Mouse (Mus musculus) midbrain, embryonic 16.5 days (tissue): ENCODE results near the gene Doc2b. TPM values are rescaled to one million over a fixed set of nuclear protein-coding genes. Genes with fewer than 3 reads are reported as not detected.
A peak's percentile ranks its signal among the peaks of the same experiment; 100 is the strongest.

Source experiments
- ATAC-seq: fragments of 200-750 bp; cut with Nextera tagmentation; 2 replicates; pipeline ENCODE4 v1.8.0; 2017; ENCODE audit warnings: moderate TSS enrichment
- H3K27ac ChIP-seq: fragments of 300-500 bp; sonication (generic); 2 replicates; pipeline ENCODE4 v1.5.1; 2014; ENCODE audit warnings: mild to moderate bottlenecking, low read length, mixed read lengths
- H3K27me3 ChIP-seq: fragments of 300-500 bp; sonication (generic); 2 replicates; pipeline ENCODE4 v1.6.1; 2014; ENCODE audit warnings: low read depth, low read length, mixed read lengths; ENCODE audit not compliant: control insufficient read depth, insufficient read depth
- H3K36me3 ChIP-seq: fragments of 300-500 bp; sonication (generic); 2 replicates; pipeline ENCODE4 v1.6.1; 2014; ENCODE audit warnings: mild to moderate bottlenecking, low read length, moderate library complexity, mixed read lengths; ENCODE audit not compliant: control insufficient read depth, insufficient read depth
- H3K4me1 ChIP-seq: fragments of 300-500 bp; sonication (generic); 2 replicates; pipeline ENCODE4 v1.6.1; 2014; ENCODE audit warnings: mild to moderate bottlenecking, low read length, mixed read lengths; ENCODE audit not compliant: control insufficient read depth, insufficient read depth
- H3K4me2 ChIP-seq: fragments of 300-500 bp; sonication (generic); 2 replicates; pipeline ENCODE4 v1.6.1; 2014; ENCODE audit warnings: mild to moderate bottlenecking, low read length, mixed read lengths
- H3K4me3 ChIP-seq: fragments of 300-500 bp; sonication (generic); 2 replicates; pipeline ENCODE4 v1.5.1; 2014; ENCODE audit warnings: low read depth, mild to moderate bottlenecking, low read length, moderate library complexity, mixed read lengths
- H3K9ac ChIP-seq: fragments of 300-500 bp; sonication (generic); 2 replicates; pipeline ENCODE4 v1.6.1; 2014; ENCODE audit warnings: low read depth, low read length, mixed read lengths
- H3K9me3 ChIP-seq: fragments of 300-500 bp; sonication (generic); replicated peaks from 2 replicates; pipeline ENCODE4 v1.6.1; 2014; ENCODE audit warnings: mild to moderate bottlenecking, low read length, mixed read lengths; ENCODE audit not compliant: control insufficient read depth, poor library complexity, severe bottlenecking
- WGBS: fragments of 180-500 bp; shearing (Covaris S2); extraction: QIAGEN DNeasy Blood & Tissue Kit; methylation state at CpG from one replicate; pipeline ENCODE4 v1.1.7; 2014; 5-methylcytosine and 5-hydroxymethylcytosine counted together
- polyA plus RNA-seq: library from polyadenylated mRNA; unstranded; fragments of >200 nt; fragmentation: Nextera tagmentation; extraction: Ambion mirVana; gene quantifications from 2 replicates; pipeline ENCODE4 v1.2.1, GENCODE M21; 2015

Gene Doc2b
- polyA plus RNA-seq, 1 experiment from 2014 or later = 5.0 TPM

GRCm38 (mm10) chr11:75756687-75757086, 39.2 kb downstream of the Doc2b start:
- H3K9ac ChIP-seq = no peak overlapping the region
- H3K4me3 ChIP-seq = no peak overlapping the region
- H3K27me3 ChIP-seq = no peaks in the 10 kb centered on the region
- peaks cover 27% of the 10 kb centered on the region for H3K36me3 ChIP-seq
- H3K4me2 ChIP-seq = no peak overlapping the region
- H3K9me3 ChIP-seq = no peaks in the 10 kb centered on the region
- peaks cover 2% of the 10 kb centered on the region for H3K4me1 ChIP-seq
- no peak for ATAC-seq
- H3K27ac ChIP-seq = no peak overlapping the region
- 94% methylated on average over 8 of the region's 8 CpGs for WGBS

GRCm38 (mm10) chr11:75751082-75751481, 44.8 kb downstream of the Doc2b start:
- Histone ChIP-seq H3K36me3 (no peaks in the 10 kb centered on the region), H3K9ac (no peak overlapping the region), H3K4me3 (no peak overlapping the region), H3K9me3 (no peaks in the 10 kb centered on the region), H3K27ac (no peak overlapping the region), H3K4me1 (peaks cover 22% of the 10 kb centered on the region), H3K27me3 (no peaks in the 10 kb centered on the region), H3K4me2 (no peak overlapping the region)
- 73% methylated on average over 4 of the region's 4 CpGs for WGBS
- no peak for ATAC-seq

GRCm38 (mm10) chr11:75750537-75750936, 45.3 kb downstream of the Doc2b start:
- ATAC-seq = no peak
- no peaks in the 10 kb centered on the region for H3K27me3 ChIP-seq
- no peaks in the 10 kb centered on the region for H3K36me3 ChIP-seq
- H3K27ac ChIP-seq = no peak overlapping the region
- H3K4me2 ChIP-seq = no peak overlapping the region
- peaks cover 22% of the 10 kb centered on the region for H3K4me1 ChIP-seq
- H3K9me3 ChIP-seq = no peaks in the 10 kb centered on the region
- no peak overlapping the region for H3K4me3 ChIP-seq
- H3K9ac ChIP-seq = no peak overlapping the region
- WGBS = 47% methylated on average over 1 of the region's 1 CpGs

GRCm38 (mm10) chr11:75744761-75745160, 51.1 kb downstream of the Doc2b start:
- no peak for ATAC-seq
- H3K4me1 ChIP-seq = peaks cover 24% of the 10 kb centered on the region
- 100% methylated on average over 3 of the region's 3 CpGs for WGBS

GRCm38 (mm10) chr11:75741615-75742014, 54.2 kb downstream of the Doc2b start:
- no peak for ATAC-seq
- WGBS = 83% methylated on average over 3 of the region's 3 CpGs
- Histone ChIP-seq H3K4me1 (peaks cover 24% of the 10 kb centered on the region), H3K27me3 (no peaks in the 10 kb centered on the region), H3K9me3 (no peaks in the 10 kb centered on the region), H3K36me3 (no peaks in the 10 kb centered on the region), H3K4me2 (no peak overlapping the region), H3K4me3 (no peak overlapping the region), H3K27ac (no peak overlapping the region), H3K9ac (no peak overlapping the region)

More at GRCm38 (mm10) chr11:75744761-75745160, 51.1 kb downstream of the Doc2b start:
- no peaks in the 10 kb centered on the region for H3K36me3 ChIP-seq
- no peak overlapping the region for H3K4me2 ChIP-seq
- no peaks in the 10 kb centered on the region for H3K27me3 ChIP-seq
- no peaks in the 10 kb centered on the region for H3K9me3 ChIP-seq
- no peak overlapping the region for H3K4me3 ChIP-seq
- no peak overlapping the region for H3K27ac ChIP-seq
- H3K9ac ChIP-seq = no peak overlapping the region

GRCm38 (mm10) chr11:75740204-75740603, 55.6 kb downstream of the Doc2b start:
- Histone ChIP-seq H3K4me3 (no peak overlapping the region), H3K4me2 (no peak overlapping the region), H3K9me3 (no peaks in the 10 kb centered on the region), H3K36me3 (no peaks in the 10 kb centered on the region), H3K27me3 (no peaks in the 10 kb centered on the region), H3K27ac (no peak overlapping the region), H3K9ac (no peak overlapping the region), H3K4me1 (peaks cover 35% of the 10 kb centered on the region)
- WGBS = 83% methylated on average over 3 of the region's 3 CpGs
- ATAC-seq = no peak

GRCm38 (mm10) chr11:75738477-75738821, 57.4 kb downstream of the Doc2b start:
- H3K27ac ChIP-seq = no peak overlapping the region
- peaks cover 42% of the 10 kb centered on the region for H3K4me1 ChIP-seq
- no peak overlapping the region for H3K4me3 ChIP-seq
- H3K9me3 ChIP-seq = no peaks in the 10 kb centered on the region
- H3K36me3 ChIP-seq = no peaks in the 10 kb centered on the region
- 94% methylated on average over 7 of the region's 7 CpGs for whole genome bisulfite sequencing
- ATAC-seq = no peak
- no peak overlapping the region for H3K9ac ChIP-seq
- H3K4me2 ChIP-seq = no peak overlapping the region
- no peaks in the 10 kb centered on the region for H3K27me3 ChIP-seq

- peaks cover 42% of the 10 kb centered on the region for H3K4me1 ChIP-seq
- H3K4me2 ChIP-seq = peak overlapping the region; percentile 1; the same call in 1 of the 2 replicates
- no peaks in the 10 kb centered on the region for H3K9me3 ChIP-seq
- H3K36me3 ChIP-seq = no peaks in the 10 kb centered on the region
- no peak for ATAC-seq
- H3K4me3 ChIP-seq = no peak overlapping the region
- 89% methylated on average over 2 of the region's 2 CpGs for WGBS
- H3K27me3 ChIP-seq = no peaks in the 10 kb centered on the region
- H3K9ac ChIP-seq = no peak overlapping the region
- no peak overlapping the region for H3K27ac ChIP-seq
Measured at GRCm38 (mm10) chr11:75737806-75738476, 57.9 kb downstream of the Doc2b start.

GRCm38 (mm10) chr11:75736978-75737377, 58.9 kb downstream of the Doc2b start:
- no peak overlapping the region for H3K27ac ChIP-seq
- no peak overlapping the region for H3K4me3 ChIP-seq
- 68% methylated on average over 3 of the region's 3 CpGs for WGBS
- H3K9ac ChIP-seq = no peak overlapping the region
- ATAC-seq = no peak
- peak overlapping the region; percentile 2; the same call in 1 of the 2 replicates for H3K4me2 ChIP-seq
- no peaks in the 10 kb centered on the region for H3K9me3 ChIP-seq
- H3K36me3 ChIP-seq = no peaks in the 10 kb centered on the region
- H3K27me3 ChIP-seq = no peaks in the 10 kb centered on the region
- H3K4me1 ChIP-seq = peaks cover 46% of the 10 kb centered on the region
